Mouse (Mus musculus) cerebellum, adult 2 months (tissue): ENCODE data around the gene 2200002D01Rik.

ENCODE experiments used
- CTCF ChIP-seq: fragments of 200-500 bp; IDR thresholded peaks from 2 replicates; pipeline ENCODE4 v1.5.1; 2011; ENCODE audit warnings: low read depth, mild to moderate bottlenecking, control low read depth, low read length, moderate library complexity, borderline replicate concordance; ENCODE audit not compliant: insufficient read depth
- POLR2A ChIP-seq: fragments of 200-500 bp; IDR thresholded peaks from 2 replicates; pipeline ENCODE4 v1.6.1; 2011; ENCODE audit warnings: low read length, control low read depth, borderline replicate concordance; ENCODE audit not compliant: insufficient read depth

DNA sequence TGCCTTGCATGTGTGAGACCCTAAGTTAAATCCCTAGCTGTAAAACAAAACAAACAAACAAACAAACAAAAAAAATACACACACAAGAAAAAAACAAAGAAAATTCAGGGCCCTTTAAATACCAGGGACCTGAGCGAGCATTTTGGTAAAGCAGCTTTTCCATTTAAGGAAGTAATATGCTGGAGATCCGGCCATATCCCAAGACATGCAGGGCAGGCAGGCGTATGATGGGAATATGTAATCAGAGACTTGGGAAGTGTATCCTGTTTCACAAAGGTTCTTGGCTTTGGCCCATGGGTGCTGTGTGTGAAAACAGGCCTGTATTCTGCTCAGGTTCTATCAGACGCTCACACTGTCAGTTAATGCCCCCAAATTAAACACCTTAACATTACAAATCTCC lies 29.2 kb upstream of the 2200002D01Rik start:
- TF ChIP-seq CTCF: no peak
- no peak for TF ChIP-seq POLR2A
